Mouse (Mus musculus) liver, embryonic 14.5 days (tissue): ENCODE data around the gene Dazap2. TPM values are rescaled to one million over a fixed set of nuclear protein-coding genes. Genes with fewer than 3 reads are reported as not detected.

ENCODE experiments used
- ATAC-seq: fragments of 200-750 bp; cut with Nextera tagmentation; 2 replicates; pipeline ENCODE4 v1.8.0; 2017; ENCODE audit warnings: moderate number of reproducible peaks, mild to moderate bottlenecking, moderate library complexity; ENCODE audit not compliant: insufficient read depth
- DNase-seq, 3 experiments: peaks; one replicate each; pipeline ENCODE4 v3.0.0-alpha.2; 2012 to 2013; ENCODE audit warnings: low read depth in 3 of 3, low spot score in 3 of 3
- H3K27ac ChIP-seq: fragments of 300-500 bp; sonication (generic); 2 replicates; pipeline ENCODE4 v1.5.1; 2014; ENCODE audit warnings: moderate library complexity, mild to moderate bottlenecking, control low read depth, inconsistent platforms
- H3K27me3 ChIP-seq: fragments of 300-500 bp; sonication (generic); 2 replicates; pipeline ENCODE4 v1.6.1; 2014; ENCODE audit warnings: mild to moderate bottlenecking, low read length, moderate library complexity; ENCODE audit not compliant: control insufficient read depth, insufficient read depth
- H3K36me3 ChIP-seq: fragments of 300-500 bp; sonication (generic); replicated peaks from 2 replicates; pipeline ENCODE4 v1.6.1; 2014; ENCODE audit warnings: low read depth; ENCODE audit not compliant: control insufficient read depth, insufficient read depth
- H3K4me1 ChIP-seq, 2 experiments: fragments of 200-500 bp in 1 of 2; fragments of 300-500 bp in 1 of 2; sonication (generic) in 1 of 2; replicated peaks; 2 replicates each; pipeline ENCODE4 v1.6.1; 2012 to 2014; ENCODE audit warnings: antibody characterized with exemption in 1 of 2, inconsistent platforms in 1 of 2, low read length in 1 of 2; ENCODE audit not compliant: control insufficient read depth in 2 of 2, insufficient read depth in 2 of 2
- H3K4me2 ChIP-seq: fragments of 300-500 bp; sonication (generic); 2 replicates; pipeline ENCODE4 v1.6.1; 2014; ENCODE audit warnings: low read depth, mild to moderate bottlenecking, control low read depth, moderate library complexity
- H3K4me3 ChIP-seq, 2 experiments: fragments of 200-500 bp in 1 of 2; fragments of 300-500 bp in 1 of 2; sonication (generic) in 1 of 2; 2 replicates each; pipeline ENCODE4 v1.5.1; 2012 to 2014; ENCODE audit warnings: low read depth in 2 of 2, low read length in 2 of 2, mild to moderate bottlenecking in 2 of 2, control low read depth in 1 of 2, inconsistent platforms in 1 of 2, moderate library complexity in 1 of 2; ENCODE audit not compliant: insufficient read depth in 1 of 2
- H3K9ac ChIP-seq: fragments of 300-500 bp; sonication (generic); replicated peaks from 2 replicates; pipeline ENCODE4 v1.6.1; 2014; ENCODE audit warnings: mild to moderate bottlenecking, control low read depth, moderate library complexity
- H3K9me3 ChIP-seq: fragments of 300-500 bp; sonication (generic); 2 replicates; pipeline ENCODE4 v1.6.1; 2016; ENCODE audit warnings: low read length, mixed read lengths; ENCODE audit not compliant: control insufficient read depth
- CTCF ChIP-seq: IDR thresholded peaks from 2 replicates; pipeline ENCODE4 v1.5.1; 2016; ENCODE audit warnings: antibody characterized with exemption, low read depth, control low read depth
- EP300 ChIP-seq: IDR thresholded peaks from 2 replicates; pipeline ENCODE4 v1.6.1; 2016; ENCODE audit warnings: antibody characterized with exemption, low read depth
- WGBS: fragments of 180-500 bp; shearing (Covaris S2); extraction: QIAGEN DNeasy Blood & Tissue Kit; methylation state at CpG from one replicate; pipeline ENCODE4 v1.1.7; 2014; ENCODE audit not compliant: insufficient replicate concordance; 5-methylcytosine and 5-hydroxymethylcytosine counted together
- polyA plus RNA-seq, 2 experiments: library from polyadenylated mRNA; depleted of rRNA in 1 of 2; stranded (reverse) in 1 of 2; unstranded in 1 of 2; fragments of >200 nt; fragmentation: Nextera tagmentation in 1 of 2; extraction: Ambion mirVana in 1 of 2; gene quantifications; 2 replicates each; pipeline versions ENCODE4 v1.2.1 to v1.2.3; 2012 to 2014

Gene Dazap2
- polyA plus RNA-seq, 2 experiments = 107 to 178 TPM

GRCm38 (mm10) chr15:100651610-100652009 lies 36.5 kb downstream of the Dazap2 start:
- Histone ChIP-seq H3K9ac (no peak overlapping the region), H3K4me2 (no peak overlapping the region), H3K36me3 (no peaks in the 10 kb centered on the region), H3K4me3 (no peak overlapping the region), H3K27ac (no peak overlapping the region), H3K9me3 (no peaks in the 10 kb centered on the region), H3K27me3 (no peaks in the 10 kb centered on the region), H3K4me1 (no peaks in the 10 kb centered on the region)
- 50% methylated on average over 9 of the region's 9 CpGs for WGBS
- TF ChIP-seq EP300 (no peak), CTCF (no peak)
- DNase-seq = no peak
- peak; percentile 35; the same call in 1 of the 2 replicates for ATAC-seq

- no peaks in the 10 kb centered on the region for H3K36me3 ChIP-seq
- ATAC-seq = no peak
- H3K4me2 ChIP-seq = no peak overlapping the region
- H3K4me3 ChIP-seq = no peak overlapping the region
- no peaks in the 10 kb centered on the region for H3K9me3 ChIP-seq
- 73% methylated on average over 1 of the region's 1 CpGs for WGBS
- H3K27me3 ChIP-seq = no peaks in the 10 kb centered on the region
- H3K4me1 ChIP-seq = no peaks in the 10 kb centered on the region
- no peak overlapping the region for H3K9ac ChIP-seq
- TF ChIP-seq CTCF = no peak
- no peak for TF ChIP-seq EP300
- DNase-seq = no peak
- no peak overlapping the region for H3K27ac ChIP-seq
These were observed 39.1 kb downstream of the Dazap2 start for GRCm38 (mm10) chr15:100654271-100654670.

GRCm38 (mm10) chr15:100655201-100655600 lies 40.1 kb downstream of the Dazap2 start:
- no peaks in the 10 kb centered on the region for H3K27me3 ChIP-seq
- 73% methylated on average over 5 of the region's 5 CpGs for WGBS
- no peak overlapping the region for H3K9ac ChIP-seq
- no peaks in the 10 kb centered on the region for H3K36me3 ChIP-seq
- H3K4me1 ChIP-seq = no peaks in the 10 kb centered on the region
- TF ChIP-seq EP300 = no peak
- no peak for TF ChIP-seq CTCF
- DNase-seq (no peak), ATAC-seq (no peak)
- H3K4me2 ChIP-seq = no peak overlapping the region
- no peak overlapping the region for H3K4me3 ChIP-seq
- no peak overlapping the region for H3K27ac ChIP-seq
- no peaks in the 10 kb centered on the region for H3K9me3 ChIP-seq

GRCm38 (mm10) chr15:100660306-100660705 lies 45.2 kb downstream of the Dazap2 start:
- no peak for TF ChIP-seq CTCF
- no peak for TF ChIP-seq EP300
- no peak overlapping the region for H3K27ac ChIP-seq
- H3K4me2 ChIP-seq = no peak overlapping the region
- no peak overlapping the region for H3K4me3 ChIP-seq
- H3K9me3 ChIP-seq = no peaks in the 10 kb centered on the region
- WGBS = 65% methylated on average over 9 of the region's 9 CpGs
- DNase-seq = no peak
- H3K27me3 ChIP-seq = no peaks in the 10 kb centered on the region
- no peak overlapping the region for H3K9ac ChIP-seq
- H3K36me3 ChIP-seq = no peaks in the 10 kb centered on the region
- H3K4me1 ChIP-seq = peaks cover 0 to 18% of the 10 kb centered on the region in 2 experiments; a peak in 3 of 4 replicates
- no peak for ATAC-seq

- Histone ChIP-seq H3K4me2 (no peak overlapping the region), H3K9ac (no peak overlapping the region), H3K27me3 (no peaks in the 10 kb centered on the region), H3K36me3 (no peaks in the 10 kb centered on the region), H3K27ac (no peak overlapping the region), H3K9me3 (no peaks in the 10 kb centered on the region), H3K4me3 (no peak overlapping the region), H3K4me1 (peaks cover 0 to 23% of the 10 kb centered on the region in 2 experiments; a peak in 3 of 4 replicates)
- TF ChIP-seq CTCF = no peak
- 71% methylated on average over 5 of the region's 5 CpGs for WGBS
- no peak for ATAC-seq
- DNase-seq = no peak
These were observed 45.7 kb downstream of the Dazap2 start for GRCm38 (mm10) chr15:100660805-100661204.
